ENCODE assay signal across 23 mouse cellular contexts in the genomic region with DNA sequence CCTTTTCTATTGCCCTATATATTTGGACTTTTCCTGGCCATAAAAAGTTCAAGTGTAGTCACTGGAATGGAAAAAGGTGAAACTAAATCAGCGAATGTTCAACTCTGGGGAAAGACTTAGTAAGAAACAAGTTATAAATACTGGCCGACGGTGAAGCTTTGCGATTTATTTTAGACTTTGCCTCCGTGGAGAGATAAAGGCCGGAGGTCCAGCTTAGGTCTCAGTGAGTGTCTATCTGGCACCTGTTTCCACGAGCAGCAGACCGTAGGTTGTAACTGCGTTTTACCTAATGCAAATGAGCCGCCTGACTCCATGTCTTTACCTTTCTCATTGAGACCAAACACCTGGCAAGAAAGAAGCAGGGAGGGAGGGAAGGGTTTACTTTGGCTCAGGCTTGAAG.
DNase-seq lines count a peak whose midpoint lies in the region; ATAC-seq lines count a peak whose summit lies in the region.
"Had no signal": no experiment of that assay in that cellular context is flagged by ENCODE, and none has a peak within 500 bp of the region (broad histone marks: within the 10 kb centered on the region; RNA-seq: fewer than 3 reads in every experiment).

No protein-coding gene starts in this region.

- H3K4me3 ChIP-seq in embryonic facial prominence, embryonic 15.5 days (replicated peaks): no peak overlapping the region
- no peak overlapping the region for H3K4me3 ChIP-seq in embryonic facial prominence, embryonic 10.5 days
- H3K4me3 ChIP-seq in kidney, embryonic 16.5 days (ENCODE audit: low read length): no peak overlapping the region
- H3K4me3 ChIP-seq: embryonic facial prominence, embryonic 13.5 days; forebrain, embryonic 13.5 days; forebrain, embryonic 15.5 days had no signal

- H3K27ac ChIP-seq in embryonic facial prominence, embryonic 15.5 days (replicated peaks): 0 out of 2 replicates have a peak overlapping the region, but pooled peaks have one; percentile 51
- H3K27ac ChIP-seq in embryonic facial prominence, embryonic 10.5 days (replicated peaks): no peak overlapping the region
- H3K27ac ChIP-seq in kidney, embryonic 16.5 days (ENCODE audit: low read length): no peak overlapping the region
- H3K27ac ChIP-seq: embryonic facial prominence, embryonic 13.5 days; forebrain, embryonic 13.5 days; forebrain, embryonic 15.5 days had no signal

- H3K4me2 ChIP-seq in embryonic facial prominence, embryonic 15.5 days (replicated peaks): no peak overlapping the region
- H3K4me2 ChIP-seq in kidney, embryonic 16.5 days (replicated peaks; ENCODE audit: low read depth, low read length): no peak overlapping the region
- H3K4me2 ChIP-seq: embryonic facial prominence, embryonic 13.5 days; forebrain, embryonic 13.5 days; forebrain, embryonic 15.5 days had no signal

- H3K27me3 ChIP-seq in embryonic facial prominence, embryonic 15.5 days: no peaks in the 10 kb centered on the region
- no peaks in the 10 kb centered on the region for H3K27me3 ChIP-seq in embryonic facial prominence, embryonic 10.5 days (replicated peaks; ENCODE audit: low read depth, poor library complexity, severe bottlenecking)
- no peaks in the 10 kb centered on the region for H3K27me3 ChIP-seq in kidney, embryonic 16.5 days (ENCODE audit: insufficient read depth, low read length)
- H3K27me3 ChIP-seq: CH12.LX; embryonic facial prominence, embryonic 13.5 days; forebrain, embryonic 13.5 days; forebrain, embryonic 15.5 days; Patski had no signal

- H3K36me3 ChIP-seq in embryonic facial prominence, embryonic 15.5 days: no peaks in the 10 kb centered on the region
- H3K36me3 ChIP-seq in embryonic facial prominence, embryonic 10.5 days (replicated peaks): peaks cover 29% of the 10 kb centered on the region
- H3K36me3 ChIP-seq in kidney, embryonic 16.5 days (ENCODE audit: insufficient read depth, low read length): 0 out of 2 replicates have a peak, but pooled peaks cover 5% of the 10 kb centered on the region
- H3K36me3 ChIP-seq: forebrain, embryonic 15.5 days; G1E had no signal

- H3K9ac ChIP-seq in embryonic facial prominence, embryonic 15.5 days: no peak overlapping the region
- no peak overlapping the region for H3K9ac ChIP-seq in kidney, embryonic 16.5 days (replicated peaks; ENCODE audit: low read length)
- H3K9ac ChIP-seq: embryonic facial prominence, embryonic 13.5 days; forebrain, embryonic 13.5 days; forebrain, embryonic 15.5 days; forebrain, postnatal 0 days had no signal

- no peaks in the 10 kb centered on the region for H3K9me3 ChIP-seq in embryonic facial prominence, embryonic 15.5 days (replicated peaks)
- H3K9me3 ChIP-seq in embryonic facial prominence, embryonic 10.5 days: no peaks in the 10 kb centered on the region
- H3K9me3 ChIP-seq in kidney, embryonic 16.5 days (ENCODE audit: low read length): no peaks in the 10 kb centered on the region
- H3K9me3 ChIP-seq: embryonic facial prominence, embryonic 13.5 days; forebrain, embryonic 13.5 days; forebrain, embryonic 15.5 days had no signal

- no peak for DNase-seq in embryonic facial prominence, embryonic 10.5 days (ENCODE audit: low spot score)
- DNase-seq in kidney, adult 11 months: peak; percentile 37
- DNase-seq in kidney, postnatal 25 days: no peak
- DNase-seq in kidney, adult 9 months: peak; percentile 56
- DNase-seq: adrenal gland, adult 8-10 months; adrenal gland, postnatal 14 days; adrenal gland, postnatal 36 days; B cell, adult 2 months; cerebellum, adult 11-12 months; cerebellum, adult 9-10 months; cerebellum, postnatal 10 days; cerebellum, postnatal 25 days; forebrain, postnatal 0 days had no signal

- peaks cover 31% of the 10 kb centered on the region for H3K4me1 ChIP-seq in embryonic facial prominence, embryonic 15.5 days
- H3K4me1 ChIP-seq in embryonic facial prominence, embryonic 10.5 days: peaks cover 34% of the 10 kb centered on the region
- peaks cover 14% of the 10 kb centered on the region for H3K4me1 ChIP-seq in kidney, embryonic 16.5 days (ENCODE audit: insufficient read depth, low read length)

- WGBS in embryonic facial prominence, embryonic 15.5 days: 91% methylated on average over 10 of the region's 10 CpGs
- 95% methylated on average over 10 of the region's 10 CpGs for WGBS in embryonic facial prominence, embryonic 10.5 days
- WGBS in kidney, embryonic 16.5 days: 56% methylated on average over 10 of the region's 10 CpGs

- no peak for ATAC-seq in embryonic facial prominence, embryonic 15.5 days (ENCODE audit: insufficient number of reproducible peaks, low FRiP score, low TSS enrichment, low read depth)
- no peak for ATAC-seq in kidney, embryonic 16.5 days (ENCODE audit: low FRiP score, low TSS enrichment)
- ATAC-seq: activated CD4-positive, CD25-positive, alpha-beta regulatory T cell, adult 4 months; CD4-positive, CD25-positive, alpha-beta regulatory T cell, adult 4 months; forebrain, embryonic 13.5 days; forebrain, embryonic 15.5 days; forebrain, postnatal 0 days; Patski had no signal

Comparison
In these comparisons a context has a peak if more than half of its experiments do, and no peak if none do; other contexts are left out.
1. DNase-seq: peak in kidney, adult 11 months (single experiment) and kidney, adult 9 months (single experiment); none in embryonic facial prominence, embryonic 10.5 days (single experiment) and kidney, postnatal 25 days (0 of 2).